33 mouse cellular contexts compared by ENCODE assay signal in genomic region chr4:76091845-76092244, GRCm38 (mm10).
"Had no signal": no experiment of that assay in that cellular context is flagged by ENCODE, and none has a peak within 500 bp of the region (broad histone marks: within the 10 kb centered on the region; RNA-seq: fewer than 3 reads in every experiment).

No protein-coding gene starts in this region.

- ATAC-seq: hindbrain, embryonic 16.5 days; hindbrain, postnatal 0 days; inflammation-experienced regulatory T-cells, adult 6 months; intestine, embryonic 15.5 days; intestine, embryonic 16.5 days; intestine, postnatal 0 days had no signal

- H3K36me3 ChIP-seq: hindbrain, embryonic 12.5 days; intestine, embryonic 15.5 days had no signal

- DNase-seq: heart, postnatal 10 days; heart, postnatal 14 days; heart, postnatal 36 days; heart, postnatal 4 days; kidney, adult 11 months; kidney, adult 18-20 months; kidney, adult 2 months; kidney, adult 8-10 months; kidney, adult 9 months; kidney, postnatal 10 days; kidney, postnatal 14 days; kidney, postnatal 25 days; kidney, postnatal 36 days; kidney, postnatal 4 days; layer of hippocampus, adult 9-11 months; layer of hippocampus, postnatal 36 days had no signal

- H3K4me3 ChIP-seq: heart, embryonic 10.5 days; heart, embryonic 12.5 days; heart, embryonic 13.5 days; heart, embryonic 15.5 days; hindbrain, embryonic 10.5 days; hindbrain, embryonic 12.5 days; hindbrain, embryonic 13.5 days; hindbrain, embryonic 15.5 days; intestine, embryonic 15.5 days; kidney, embryonic 15.5 days; layer of hippocampus, adult 2 months; left cerebral cortex, adult 2 months had no signal

- H3K9me3 ChIP-seq: heart, embryonic 10.5 days; heart, embryonic 12.5 days; heart, embryonic 13.5 days; heart, embryonic 15.5 days; hindbrain, embryonic 10.5 days; hindbrain, embryonic 12.5 days; hindbrain, embryonic 13.5 days; hindbrain, embryonic 15.5 days; intestine, embryonic 15.5 days; kidney, embryonic 15.5 days had no signal

- H3K27me3 ChIP-seq: heart, embryonic 12.5 days; heart, embryonic 13.5 days; heart, embryonic 15.5 days; hindbrain, embryonic 12.5 days; hindbrain, embryonic 13.5 days; hindbrain, embryonic 15.5 days; intestine, embryonic 15.5 days; kidney, embryonic 15.5 days had no signal

- H3K4me1 ChIP-seq: heart, embryonic 10.5 days; heart, embryonic 12.5 days; heart, embryonic 13.5 days; heart, embryonic 15.5 days; hindbrain, embryonic 10.5 days; hindbrain, embryonic 12.5 days; hindbrain, embryonic 13.5 days; hindbrain, embryonic 15.5 days; intestine, embryonic 15.5 days; kidney, embryonic 15.5 days had no signal
